ENCODE assay signal across 14 mouse cellular contexts in genomic region chr11:75570375-75571125, GRCm38 (mm10). TPM values are rescaled to one million over a fixed set of nuclear protein-coding genes. Genes with fewer than 3 reads are reported as not detected.
DNase-seq lines count a peak whose midpoint lies in the region; ATAC-seq lines count a peak whose summit lies in the region.
"Had no signal": no experiment of that assay in that cellular context is flagged by ENCODE, and none has a peak within 500 bp of the region (broad histone marks: within the 10 kb centered on the region; RNA-seq: fewer than 3 reads in every experiment).

No protein-coding gene starts in this region.

- WGBS in liver, embryonic 15.5 days (ENCODE audit: insufficient replicate concordance): 73% methylated on average over 17 of the region's 17 CpGs
- WGBS in liver, embryonic 12.5 days (ENCODE audit: insufficient replicate concordance): 76% methylated on average over 17 of the region's 17 CpGs
- 87% methylated on average over 17 of the region's 17 CpGs for WGBS in forebrain, embryonic 12.5 days

- H3K27me3 ChIP-seq in liver, embryonic 15.5 days: peaks cover 9% of the 10 kb centered on the region; the same call in 1 of the 2 replicates
- H3K27me3 ChIP-seq in liver, embryonic 12.5 days (replicated peaks): 0 out of 2 replicates have a peak, but pooled peaks cover 5% of the 10 kb centered on the region
- 0 out of 2 replicates have a peak, but pooled peaks cover 3% of the 10 kb centered on the region for H3K27me3 ChIP-seq in forebrain, embryonic 12.5 days
- H3K27me3 ChIP-seq: limb, embryonic 12.5 days had no signal

- H3K4me1 ChIP-seq in liver, embryonic 15.5 days (replicated peaks): peaks cover 56% of the 10 kb centered on the region
- H3K4me1 ChIP-seq in liver, embryonic 12.5 days: peaks cover 49% of the 10 kb centered on the region
- H3K4me1 ChIP-seq in forebrain, embryonic 12.5 days: peaks cover 16% of the 10 kb centered on the region

- no peak overlapping the region for H3K9ac ChIP-seq in liver, embryonic 15.5 days
- no peak overlapping the region for H3K9ac ChIP-seq in liver, embryonic 12.5 days
- no peak overlapping the region for H3K9ac ChIP-seq in forebrain, embryonic 12.5 days
- H3K9ac ChIP-seq: heart, embryonic 15.5 days; limb, embryonic 12.5 days had no signal

- H3K27ac ChIP-seq in liver, embryonic 15.5 days (replicated peaks): no peak overlapping the region
- no peak overlapping the region for H3K27ac ChIP-seq in liver, embryonic 12.5 days
- no peak overlapping the region for H3K27ac ChIP-seq in forebrain, embryonic 12.5 days
- H3K27ac ChIP-seq: forebrain, embryonic 10.5 days; heart, embryonic 15.5 days; hindbrain, postnatal 0 days; kidney, postnatal 0 days; limb, embryonic 12.5 days had no signal

- H3K36me3 ChIP-seq in liver, embryonic 15.5 days (replicated peaks): no peaks in the 10 kb centered on the region
- H3K36me3 ChIP-seq in liver, embryonic 12.5 days: no peaks in the 10 kb centered on the region
- H3K36me3 ChIP-seq in forebrain, embryonic 12.5 days (replicated peaks): peaks cover 25% of the 10 kb centered on the region
- H3K36me3 ChIP-seq: heart, embryonic 15.5 days; limb, embryonic 12.5 days had no signal

- no peaks in the 10 kb centered on the region for H3K9me3 ChIP-seq in liver, embryonic 15.5 days (replicated peaks)
- H3K9me3 ChIP-seq in liver, embryonic 12.5 days (replicated peaks): no peaks in the 10 kb centered on the region
- no peaks in the 10 kb centered on the region for H3K9me3 ChIP-seq in forebrain, embryonic 12.5 days
- H3K9me3 ChIP-seq: forebrain, embryonic 10.5 days; heart, embryonic 15.5 days; limb, embryonic 12.5 days had no signal

- peak overlapping the region; percentile 13; the same call in 1 of the 2 replicates for H3K4me2 ChIP-seq in liver, embryonic 15.5 days
- no peak overlapping the region for H3K4me2 ChIP-seq in liver, embryonic 12.5 days
- no peak overlapping the region for H3K4me2 ChIP-seq in forebrain, embryonic 12.5 days
- H3K4me2 ChIP-seq: heart, embryonic 15.5 days; limb, embryonic 12.5 days had no signal

- DNase-seq in adipocyte (ENCODE audit: low spot score): peak; percentile 37
- DNase-seq in cerebellum, adult 11 months: peak; percentile 87
- DNase-seq in fibroblast of lung, adult 2 months (ENCODE audit: low read depth): peak; percentile 66
- no peak for DNase-seq in urinary bladder, postnatal 10 days (ENCODE audit: low spot score)
- DNase-seq: right cerebral cortex, adult 18-20 months; thymus, postnatal 36 days had no signal

- no peak for ATAC-seq in liver, embryonic 15.5 days (ENCODE audit: insufficient read depth)
- no peak for ATAC-seq in liver, embryonic 12.5 days
- no peak for ATAC-seq in forebrain, embryonic 12.5 days (ENCODE audit: low FRiP score)
- ATAC-seq: hindbrain, postnatal 0 days had no signal

- no peak overlapping the region for H3K4me3 ChIP-seq in liver, embryonic 15.5 days (replicated peaks)
- no peak overlapping the region for H3K4me3 ChIP-seq in liver, embryonic 12.5 days
- no peak overlapping the region for H3K4me3 ChIP-seq in forebrain, embryonic 12.5 days (replicated peaks)
- H3K4me3 ChIP-seq: forebrain, embryonic 10.5 days; heart, embryonic 15.5 days; limb, embryonic 12.5 days had no signal

RNA-seq across cellular contexts. Expression of gene Pitpna, which starts 17.3 kb away (rescaled TPM):
- polyA plus RNA-seq in liver, embryonic 15.5 days (2015; fragmentation: Nextera tagmentation; extraction: Ambion mirVana): 30.7 and 33.1 TPM in 2 replicates
- 65.7 and 69.3 TPM in 2 replicates for polyA plus RNA-seq in liver, embryonic 12.5 days (2016; fragmentation: Nextera tagmentation; extraction: Ambion mirVana)
- 95.5 and 96.1 TPM in 2 replicates for polyA plus RNA-seq in forebrain, embryonic 12.5 days (2016; fragmentation: Nextera tagmentation; extraction: Ambion mirVana)

RNA-seq across cellular contexts. Expression of gene Slc43a2, which starts 39.1 kb away (rescaled TPM):
- polyA plus RNA-seq in liver, embryonic 15.5 days (2015; fragmentation: Nextera tagmentation; extraction: Ambion mirVana): 4.2 and 5.8 TPM in 2 replicates
- 5.9 and 6.3 TPM in 2 replicates for polyA plus RNA-seq in liver, embryonic 12.5 days (2016; fragmentation: Nextera tagmentation; extraction: Ambion mirVana)
- polyA plus RNA-seq in forebrain, embryonic 12.5 days (2016; fragmentation: Nextera tagmentation; extraction: Ambion mirVana): 11.4 TPM in 2 replicates

RNA-seq across cellular contexts. Expression of gene Scarf1, which starts 57.2 kb away (rescaled TPM):
- 2.8 and 3.6 TPM in 2 replicates for polyA plus RNA-seq in liver, embryonic 15.5 days (2015; fragmentation: Nextera tagmentation; extraction: Ambion mirVana)
- polyA plus RNA-seq in liver, embryonic 12.5 days (2016; fragmentation: Nextera tagmentation; extraction: Ambion mirVana): 5.2 TPM in 2 replicates
- 3.0 and 3.9 TPM in 2 replicates for polyA plus RNA-seq in forebrain, embryonic 12.5 days (2016; fragmentation: Nextera tagmentation; extraction: Ambion mirVana)
